Mouse (Mus musculus): ENCODE measurements around the gene Atp2b2.

Atp2b2 gene

GRCm38 (mm10) chr6:113855581-113855980 is 186.8 kb downstream of the Atp2b2 start:
- DNase-seq: no peak

- no peak for DNase-seq
Observed at GRCm38 (mm10) chr6:113852318-113852717, 190.1 kb downstream of the Atp2b2 start.

- DNase-seq: peak; percentile 60
Observed at GRCm38 (mm10) chr6:113849819-113850218, 192.6 kb downstream of the Atp2b2 start.

- no peak for DNase-seq
Observed at GRCm38 (mm10) chr6:113848655-113849054, 193.8 kb downstream of the Atp2b2 start.

GRCm38 (mm10) chr6:113847092-113847491 is 195.3 kb downstream of the Atp2b2 start:
- no peak for DNase-seq

- DNase-seq: no peak
Observed at GRCm38 (mm10) chr6:113843248-113843647, 199.2 kb downstream of the Atp2b2 start.

- DNase-seq: no peak
Observed at GRCm38 (mm10) chr6:113838493-113838892, 203.9 kb downstream of the Atp2b2 start.

GRCm38 (mm10) chr6:113837740-113838139 is 204.7 kb downstream of the Atp2b2 start:
- DNase-seq: no peak

- DNase-seq: no peak
Observed at GRCm38 (mm10) chr6:113836545-113836944, 205.9 kb downstream of the Atp2b2 start.

- no peak for DNase-seq
Observed at GRCm38 (mm10) chr6:113830463-113830862, 211.9 kb downstream of the Atp2b2 start.

- peak; percentile 63 for DNase-seq
Observed at GRCm38 (mm10) chr6:113827309-113827708, 215.1 kb downstream of the Atp2b2 start.

- DNase-seq: peak; percentile 66
Observed at GRCm38 (mm10) chr6:113822417-113822816, 220.0 kb downstream of the Atp2b2 start.

- DNase-seq: no peak
Observed at GRCm38 (mm10) chr6:113816690-113817089, 225.7 kb downstream of the Atp2b2 start.

GRCm38 (mm10) chr6:113811462-113811861 is 231.0 kb downstream of the Atp2b2 start:
- no peak for DNase-seq

GRCm38 (mm10) chr6:113810667-113811066 is 231.7 kb downstream of the Atp2b2 start:
- DNase-seq: peak; percentile 60

- DNase-seq: no peak
Observed at GRCm38 (mm10) chr6:113806241-113806640, 236.2 kb downstream of the Atp2b2 start.

GRCm38 (mm10) chr6:113801233-113801632 is 241.2 kb downstream of the Atp2b2 start:
- peak; percentile 87 for DNase-seq

- DNase-seq: no peak
Observed at GRCm38 (mm10) chr6:113799915-113800314, 242.5 kb downstream of the Atp2b2 start.

GRCm38 (mm10) chr6:113799349-113799748 is 243.1 kb downstream of the Atp2b2 start:
- no peak for DNase-seq

GRCm38 (mm10) chr6:113798921-113799320 is 243.5 kb downstream of the Atp2b2 start:
- DNase-seq: no peak

GRCm38 (mm10) chr6:113795241-113795702 is 247.1 kb downstream of the Atp2b2 start:
- DNase-seq: peak; percentile 63

GRCm38 (mm10) chr6:113792368-113792767 is 250.0 kb downstream of the Atp2b2 start:
- DNase-seq: no peak

GRCm38 (mm10) chr6:113791012-113791411 is 251.4 kb downstream of the Atp2b2 start:
- DNase-seq: no peak

GRCm38 (mm10) chr6:113787459-113787968 is 254.9 kb downstream of the Atp2b2 start:
- DNase-seq: no peak

- no peak for DNase-seq
Observed at GRCm38 (mm10) chr6:113785658-113786057, 256.8 kb downstream of the Atp2b2 start.
